Mouse (Mus musculus) WW6 (cell line): ENCODE measurements around the gene Jag1.

ENCODE experiments used
- DNase-seq: peaks from one replicate; pipeline ENCODE4 v3.0.0-alpha.2; 2013; ENCODE audit warnings: low read depth, low spot score

The Jag1 gene

GRCm38 (mm10) chr2:137116025-137116674 lies at the start of gene Jag1:
Jag1 (minus strand) TSS chr2:137116644.
- peak; percentile 53 for DNase-seq

GRCm38 (mm10) chr2:137156018-137156417 lies 39.6 kb upstream of the Jag1 start:
- DNase-seq: no peak

GRCm38 (mm10) chr2:137153825-137154224 lies 37.4 kb upstream of the Jag1 start:
- DNase-seq: no peak

- no peak for DNase-seq
These were observed 36.8 kb upstream of the Jag1 start for GRCm38 (mm10) chr2:137153172-137153667.

- no peak for DNase-seq
These were observed 34.5 kb upstream of the Jag1 start for GRCm38 (mm10) chr2:137150953-137151352.

- DNase-seq: no peak
These were observed 30.7 kb upstream of the Jag1 start for GRCm38 (mm10) chr2:137146938-137147666.

- DNase-seq: no peak
These were observed 21.6 kb upstream of the Jag1 start for GRCm38 (mm10) chr2:137138063-137138462.

- DNase-seq: no peak
These were observed 17.6 kb upstream of the Jag1 start for GRCm38 (mm10) chr2:137134035-137134434.

GRCm38 (mm10) chr2:137124861-137125260 lies 8.4 kb upstream of the Jag1 start:
- no peak for DNase-seq

GRCm38 (mm10) chr2:137117321-137117690 lies 862 bp upstream of the Jag1 start:
- peak; percentile 61 for DNase-seq

- DNase-seq: peak; percentile 79
These were observed 354 bp upstream of the Jag1 start for GRCm38 (mm10) chr2:137116675-137117320.

- DNase-seq: no peak
These were observed 1.0 kb downstream of the Jag1 start for GRCm38 (mm10) chr2:137115241-137116024.

GRCm38 (mm10) chr2:137114248-137115096 lies 2.0 kb downstream of the Jag1 start:
- no peak for DNase-seq

- no peak for DNase-seq
These were observed 3.0 kb downstream of the Jag1 start for GRCm38 (mm10) chr2:137113288-137114061.

GRCm38 (mm10) chr2:137110214-137110898 lies 6.1 kb downstream of the Jag1 start:
- DNase-seq: no peak

GRCm38 (mm10) chr2:137109321-137110213 lies 6.9 kb downstream of the Jag1 start:
- no peak for DNase-seq

- DNase-seq: no peak
These were observed 8.5 kb downstream of the Jag1 start for GRCm38 (mm10) chr2:137107946-137108345.

GRCm38 (mm10) chr2:137107203-137107602 lies 9.2 kb downstream of the Jag1 start:
- no peak for DNase-seq
